Mouse (Mus musculus) megakaryocyte, adult 5-6 weeks (primary cell): ENCODE measurements around the gene Gm128. TPM values are rescaled to one million over a fixed set of nuclear protein-coding genes. Genes with fewer than 3 reads are reported as not detected.
"Not testable (repeated sequence)": the region's sequence is repeated elsewhere in the genome, so short reads cannot be mapped to it uniquely, and the experiment has no call there.

Experiments
- ATAC-seq: 2 replicates; pipeline ENCODE4 v1.8.0; 2016; ENCODE audit warnings: mild to moderate bottlenecking, inconsistent platforms; ENCODE audit not compliant: poor library complexity, severe bottlenecking
- total RNA-seq, 2 experiments: library from RNA; stranded (forward) in 1 of 2; stranded (reverse) in 1 of 2; fragments of 153-499, 151-499 nt in 1 of 2; fragments of 221-1000, 200-1000 nt in 1 of 2; gene quantifications; 2 replicates each; pipeline versions ENCODE4 v1.2.3 to v1.2.4; 2015 to 2017

Gene Gm128
- total RNA-seq, 2 experiments from 2014 or later, result 0.16 TPM; not detected in 1

DNA sequence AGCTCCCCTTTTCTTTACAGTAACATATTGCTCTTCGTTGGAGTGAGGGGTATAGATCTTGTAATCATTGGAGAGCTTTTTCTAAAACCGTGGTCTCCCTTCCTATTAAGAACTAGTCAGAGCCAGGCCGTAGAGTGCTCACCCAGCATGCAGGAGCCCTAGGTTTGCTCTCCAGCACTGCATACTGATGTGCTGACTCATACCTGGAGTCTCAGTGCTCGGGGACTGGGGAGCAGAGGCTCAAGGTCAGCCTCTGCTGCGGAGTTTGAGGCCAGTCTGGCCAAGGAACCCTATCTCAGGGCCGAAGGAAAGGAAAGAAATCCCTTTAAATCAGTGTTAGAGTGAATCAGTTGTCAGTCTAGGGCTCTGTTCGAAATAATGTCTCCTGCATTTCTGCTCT, 8.6 kb downstream of the Gm128 start:
- no peak for ATAC-seq

DNA sequence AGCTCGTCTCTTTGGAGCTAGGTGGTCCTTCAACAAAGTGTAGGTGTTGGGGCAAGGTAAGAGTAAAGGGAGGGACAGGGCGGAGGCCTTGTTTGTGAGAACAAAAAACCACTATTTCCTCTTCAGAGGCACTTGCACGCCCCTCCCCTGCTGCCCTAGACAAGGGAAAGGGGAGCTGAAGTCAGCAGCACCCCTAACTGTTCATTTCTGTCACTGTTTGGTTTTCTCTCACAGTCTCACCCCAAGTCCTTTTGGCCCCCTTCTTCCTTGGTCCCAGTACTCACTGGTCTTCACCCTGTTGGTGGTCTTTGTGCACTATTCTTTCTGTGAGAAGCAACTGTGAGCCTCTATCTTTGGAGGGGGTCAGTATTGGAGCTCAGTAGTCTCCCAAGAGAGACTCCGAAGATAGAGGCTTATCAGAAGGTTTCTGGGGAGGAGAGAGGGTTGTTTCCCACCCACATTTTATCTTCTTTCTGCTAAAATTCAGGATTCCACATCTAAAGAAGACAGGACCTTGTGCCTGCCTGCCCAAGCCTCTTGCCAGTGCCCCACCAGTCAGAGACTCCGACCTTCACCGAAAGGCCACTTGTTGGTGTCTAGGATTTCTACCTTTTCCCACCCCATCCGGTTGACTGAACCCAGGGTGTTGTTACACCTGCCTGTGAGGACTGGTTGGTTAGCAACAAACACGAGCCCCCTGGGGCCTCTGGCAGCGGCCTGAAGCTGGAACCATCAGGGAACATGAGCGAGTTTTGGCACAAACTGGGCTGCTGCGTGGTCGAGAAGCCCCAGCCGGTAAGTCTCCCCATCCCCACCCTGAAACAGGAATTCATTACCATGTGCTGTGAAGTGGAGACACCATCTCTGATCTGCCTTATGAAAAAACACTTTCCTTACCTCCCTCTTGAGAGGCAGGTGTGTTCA, 9.8 kb downstream of the Gm128 start, which contains the start of gene Mllt11:
TSS of gene Mllt11 (minus strand) at position 874 of the 924 bp plus-strand sequence.
- 0 out of 2 replicates have a peak, but pooled peaks have one; percentile 13 for ATAC-seq

- ATAC-seq, result no peak
These were observed 10.7 kb downstream of the Gm128 start for GRCm38 (mm10) chr3:95230495-95231297.

GRCm38 (mm10) chr3:95229781-95230494, 11.5 kb downstream of the Gm128 start:
- ATAC-seq, result peak; percentile 45

DNA sequence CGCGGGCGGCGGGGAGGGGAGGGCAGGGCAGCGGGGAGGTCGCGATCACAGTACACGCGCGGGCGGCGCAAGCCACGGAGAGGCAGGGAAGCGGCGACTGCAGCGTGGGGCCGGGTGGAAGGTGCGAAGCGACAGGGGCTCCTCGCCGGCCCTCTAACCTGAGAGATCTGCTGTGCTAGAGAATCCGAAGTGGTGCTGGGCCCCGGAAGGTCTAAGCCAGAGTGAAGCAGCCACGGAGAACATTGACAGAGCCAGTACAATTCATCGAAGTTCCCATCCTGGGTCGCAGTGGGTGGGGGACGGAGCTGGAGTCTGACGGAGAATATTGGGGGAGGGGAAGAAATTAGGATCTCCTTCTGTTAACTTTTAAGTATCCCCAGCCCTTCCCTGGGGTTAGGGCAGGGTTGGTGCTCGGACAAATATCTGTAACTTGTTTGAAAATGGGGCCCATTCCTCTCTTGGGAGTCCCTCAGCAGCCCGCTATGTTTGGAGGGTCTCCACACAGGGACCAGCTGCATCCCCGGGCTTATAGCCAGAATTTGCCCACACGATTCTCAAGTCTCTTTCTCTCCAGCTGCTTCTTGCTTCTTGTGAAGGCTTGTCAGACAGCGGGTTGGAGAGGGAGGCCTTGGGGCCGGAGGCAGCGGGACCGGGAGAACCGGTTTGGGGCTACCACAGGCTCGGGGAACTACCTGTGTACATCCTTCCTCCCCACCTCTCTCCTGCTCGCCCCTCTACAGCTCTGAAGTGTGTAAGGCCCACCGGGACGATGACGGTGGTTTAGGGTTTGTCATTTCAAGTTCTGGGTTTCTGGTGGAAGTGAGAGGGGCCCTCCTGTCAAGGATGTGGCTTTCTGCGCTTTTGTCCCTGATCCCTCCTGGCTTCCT, 12.3 kb downstream of the Gm128 start:
- no peak; the same call in 1 of the 2 replicates for ATAC-seq

DNA sequence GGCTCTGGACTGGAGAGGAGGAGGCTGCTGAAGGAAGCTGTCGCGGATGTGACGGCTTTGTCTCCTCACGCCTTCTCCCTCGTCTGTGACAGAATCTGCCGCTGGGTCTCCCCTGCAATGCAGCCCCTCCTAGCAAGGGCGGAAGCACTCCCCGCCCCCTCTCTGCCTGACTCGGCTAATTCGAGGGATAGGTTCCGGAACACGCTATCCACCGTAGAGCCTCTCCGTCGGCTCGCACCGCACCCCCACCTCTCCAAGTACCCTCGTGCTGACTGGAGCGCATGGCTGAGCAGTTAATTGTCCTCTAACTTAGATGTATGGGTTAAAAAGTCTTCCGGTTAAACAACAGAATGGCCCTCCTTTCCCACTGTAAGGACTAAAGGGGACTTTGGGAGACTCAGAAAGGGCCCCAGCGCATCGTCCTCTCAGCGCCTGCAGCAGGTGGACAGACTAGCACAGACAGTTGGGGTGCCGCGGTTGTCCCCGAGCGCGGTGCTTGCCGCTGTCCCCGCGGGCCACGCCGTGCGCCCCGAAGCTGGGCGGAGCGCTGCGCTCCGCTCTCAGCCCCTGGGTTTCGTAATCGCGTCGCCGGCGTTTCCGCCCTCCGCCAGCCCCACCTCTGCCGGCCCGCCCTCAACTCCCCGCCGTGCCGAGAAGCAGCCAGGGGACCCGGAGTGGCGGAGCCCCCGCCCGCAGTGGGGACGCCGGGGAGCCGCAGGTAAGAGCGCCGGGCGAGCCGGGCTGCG, 13.1 kb downstream of the Gm128 start, which contains the start of gene Cdc42se1:
TSS of gene Cdc42se1 (plus strand) at position 585 of the 746 bp plus-strand sequence.
- ATAC-seq, result peak; percentile 81

DNA sequence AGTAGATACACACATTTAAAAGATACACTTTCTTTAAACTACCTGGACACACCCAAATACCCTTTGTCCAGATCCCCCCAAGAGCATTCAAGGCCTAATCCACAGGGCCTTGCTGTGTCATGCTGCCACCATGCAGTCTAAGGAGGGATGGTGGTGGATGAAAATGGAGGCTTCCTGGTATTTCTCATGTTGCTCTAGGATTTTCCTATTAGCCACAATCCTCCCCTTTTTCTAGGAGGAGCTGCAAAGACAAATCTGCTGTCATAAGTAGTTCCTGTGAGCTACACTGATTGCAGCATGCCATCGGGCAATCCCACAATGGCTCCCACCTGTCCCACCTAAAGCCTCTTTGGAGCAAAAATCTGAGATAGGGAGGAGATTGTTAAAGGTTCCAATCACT, 14.2 kb downstream of the Gm128 start:
- no peak for ATAC-seq

GRCm38 (mm10) chr3:95224295-95224694, 17.1 kb downstream of the Gm128 start:
- ATAC-seq, result no peak

- ATAC-seq, result no peak
These were observed 18.4 kb downstream of the Gm128 start for GRCm38 (mm10) chr3:95223041-95223440.

- ATAC-seq, result no peak
These were observed 22.8 kb downstream of the Gm128 start for GRCm38 (mm10) chr3:95218466-95219137.

- peak; percentile 88 for ATAC-seq
These were observed 23.9 kb downstream of the Gm128 start, which contains the start of gene Gabpb2 for GRCm38 (mm10) chr3:95217255-95218134. Gene Gabpb2, minus strand, starts transcription at chr3:95217916.

DNA sequence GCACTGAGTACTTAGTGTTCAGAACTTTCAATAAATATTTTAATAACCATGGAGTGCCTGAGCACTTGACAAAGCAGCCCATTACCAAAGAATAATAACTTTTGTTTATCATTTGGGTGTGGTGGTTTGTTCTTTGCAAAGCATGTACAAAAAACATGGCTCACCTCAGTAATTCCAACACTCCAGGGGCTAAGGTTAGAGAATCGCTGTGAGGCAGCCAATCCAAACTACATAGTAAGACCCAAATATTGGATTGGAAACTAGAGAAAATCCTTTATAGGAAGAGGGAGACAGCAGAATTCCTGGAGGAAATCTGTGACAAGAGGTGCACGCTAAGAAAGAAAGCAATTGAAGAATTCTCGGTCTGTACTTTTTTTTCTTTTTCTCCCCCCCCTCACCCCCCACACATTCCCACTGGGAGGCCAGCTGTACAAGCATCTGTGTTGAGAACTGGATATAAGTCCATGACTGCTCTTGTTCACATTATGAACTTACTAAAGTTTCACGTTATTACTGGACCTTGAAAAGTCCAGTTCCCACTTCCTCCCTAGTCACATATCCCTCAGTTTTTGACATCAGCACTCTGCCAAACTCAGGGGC, 24.6 kb downstream of the Gm128 start:
- ATAC-seq, result 0 out of 2 replicates have a peak, but pooled peaks have one; percentile 1

DNA sequence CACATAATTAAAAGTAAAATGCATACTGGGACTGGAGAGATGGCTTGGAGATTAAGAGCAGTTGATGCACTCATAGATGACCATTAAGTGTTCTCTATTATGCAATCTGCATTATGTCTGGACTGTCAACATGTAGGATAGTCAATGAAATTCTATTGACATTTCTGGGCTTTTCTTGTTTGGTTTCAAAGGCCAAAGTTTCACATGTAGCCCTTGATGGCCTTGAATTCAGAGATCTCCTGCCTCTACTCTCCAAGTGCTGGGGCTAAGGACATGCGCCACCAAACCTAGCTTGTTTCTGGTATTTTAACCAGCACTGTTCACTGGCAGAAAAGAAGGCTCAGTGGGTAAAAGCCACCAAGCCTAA, 27.8 kb downstream of the Gm128 start:
- no peak for ATAC-seq

GRCm38 (mm10) chr3:95212889-95213608, 28.3 kb downstream of the Gm128 start:
- ATAC-seq, result not testable (repeated sequence)

DNA sequence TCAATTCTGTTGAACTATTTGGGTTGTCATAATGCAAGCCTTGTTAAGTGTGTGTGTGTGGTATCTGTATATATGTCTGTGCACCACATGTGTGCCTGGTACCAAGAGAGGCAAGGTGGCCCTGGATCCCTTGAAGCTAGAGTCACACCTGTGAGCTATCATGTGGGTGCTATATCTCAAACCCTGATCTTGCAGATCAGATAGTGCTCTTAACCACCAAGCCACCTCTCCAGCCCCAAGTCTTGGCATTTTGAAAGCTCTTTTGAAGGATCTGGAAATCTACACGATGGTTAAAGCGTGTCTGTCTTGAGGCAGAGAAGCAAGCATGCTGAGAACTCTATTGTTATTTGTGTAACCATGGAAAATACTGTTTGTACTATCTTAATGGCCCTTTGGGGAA, 30.8 kb downstream of the Gm128 start:
- ATAC-seq, result no peak

- ATAC-seq, result no peak
These were observed 33.1 kb downstream of the Gm128 start for GRCm38 (mm10) chr3:95208286-95208685.
